Mouse (Mus musculus) spleen, embryonic (tissue): ENCODE data around the gene Incenp.

Source experiments
- CTCF ChIA-PET: fragments of 350-600 bp; sonication (Branson Sonifier 250); formaldehyde crosslinking; loops from one replicate; lab custom pipeline; 2022; lab: Charles Lee

Incenp gene

DNA sequence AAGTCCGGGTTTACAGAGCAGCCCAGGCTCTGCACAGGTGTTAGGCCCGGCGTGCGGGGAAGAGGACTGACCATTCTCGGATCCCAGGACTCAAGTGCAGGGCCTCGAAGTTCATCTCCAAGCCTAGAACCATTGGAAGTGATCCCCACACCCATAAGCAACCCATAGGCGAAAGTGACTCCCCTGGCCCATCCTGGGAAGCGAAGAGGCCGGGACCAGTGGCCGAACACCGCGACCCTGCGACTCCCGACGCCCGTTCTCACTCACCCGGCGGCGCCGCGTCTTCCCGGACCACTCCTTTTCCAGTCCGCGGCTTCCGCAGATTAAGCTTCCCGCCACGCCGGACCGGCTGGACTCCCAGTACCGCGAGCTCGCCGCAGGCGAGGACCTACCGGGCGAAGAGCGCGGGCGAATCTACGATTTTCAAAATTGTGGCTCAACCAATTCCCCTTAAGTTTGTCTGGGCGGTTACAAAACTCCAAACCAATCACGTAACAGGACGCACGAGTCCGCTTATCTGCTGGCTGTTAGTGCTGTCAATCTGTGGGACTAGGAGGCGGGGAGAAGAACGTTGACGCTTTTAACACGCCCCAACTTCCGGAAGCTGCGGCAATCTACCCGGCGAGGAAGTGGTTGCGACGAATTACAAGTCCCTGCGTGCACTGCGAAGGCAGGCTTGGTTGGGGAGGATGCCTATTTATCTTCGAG, at the start of gene Incenp:
Gene Incenp (minus strand): TSS at position 480 of the 708 bp plus-strand sequence.
- CTCF ChIA-PET = no interaction called here

DNA sequence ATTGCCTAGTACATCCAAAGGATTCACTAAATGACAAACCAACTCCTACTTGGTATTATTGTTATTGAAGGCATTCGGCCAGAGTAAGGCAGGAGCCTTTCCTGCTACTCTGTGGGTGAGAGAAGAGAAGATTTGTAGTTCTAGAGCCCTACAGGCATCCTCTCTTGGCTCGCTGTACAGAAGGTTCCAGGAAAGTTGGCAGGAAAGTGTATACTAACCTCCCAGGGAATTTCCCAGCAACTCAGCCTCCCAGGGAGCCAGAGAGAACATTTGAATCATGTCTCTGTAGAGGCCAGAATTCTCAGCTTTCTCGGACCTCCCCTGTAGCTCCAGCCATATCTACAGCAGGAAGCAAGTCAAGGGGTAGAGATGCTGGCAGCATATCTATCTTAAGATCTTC, 47.6 kb upstream of the Incenp start:
- CTCF ChIA-PET = no interaction called here

DNA sequence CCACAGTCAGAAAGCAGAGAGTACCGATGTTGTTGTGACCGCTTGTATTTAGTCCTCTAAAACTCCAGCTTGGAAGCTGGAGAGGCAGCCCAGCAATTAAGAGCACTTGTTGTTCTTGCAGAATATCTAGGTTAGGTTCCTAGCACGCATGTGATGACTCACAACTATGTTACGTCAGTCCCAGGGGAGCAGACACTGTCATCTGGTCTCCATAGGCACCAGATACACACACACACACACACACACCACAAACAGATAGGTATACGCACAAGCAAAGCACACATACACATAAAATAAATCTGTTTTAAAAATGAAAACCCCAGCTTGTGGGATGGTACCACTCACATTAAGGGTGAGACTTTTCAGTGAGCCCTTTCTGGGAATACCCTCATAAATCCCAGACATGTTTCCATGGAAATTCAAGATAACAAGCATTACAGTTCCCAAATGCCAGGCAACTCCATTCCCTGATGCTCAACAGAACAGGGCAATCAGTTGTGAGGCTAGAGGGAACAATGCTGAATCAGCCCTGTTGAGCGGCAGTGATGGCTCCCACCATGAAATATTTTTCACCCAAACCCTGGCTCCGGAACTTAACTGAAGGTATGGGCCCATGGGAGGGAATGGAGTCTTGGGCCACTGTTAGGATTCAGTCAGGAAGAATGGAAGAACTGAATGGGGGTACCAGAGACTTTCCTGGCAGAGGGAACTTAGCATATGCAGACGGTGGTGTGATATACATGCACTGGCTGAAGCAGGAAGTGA, 46.6 kb upstream of the Incenp start:
- CTCF ChIA-PET = interaction anchor here (0.6 kb wide), 1 partner anchor 21 kb away, joined by 18 read pairs; no protein-coding TSS in a partner anchor

DNA sequence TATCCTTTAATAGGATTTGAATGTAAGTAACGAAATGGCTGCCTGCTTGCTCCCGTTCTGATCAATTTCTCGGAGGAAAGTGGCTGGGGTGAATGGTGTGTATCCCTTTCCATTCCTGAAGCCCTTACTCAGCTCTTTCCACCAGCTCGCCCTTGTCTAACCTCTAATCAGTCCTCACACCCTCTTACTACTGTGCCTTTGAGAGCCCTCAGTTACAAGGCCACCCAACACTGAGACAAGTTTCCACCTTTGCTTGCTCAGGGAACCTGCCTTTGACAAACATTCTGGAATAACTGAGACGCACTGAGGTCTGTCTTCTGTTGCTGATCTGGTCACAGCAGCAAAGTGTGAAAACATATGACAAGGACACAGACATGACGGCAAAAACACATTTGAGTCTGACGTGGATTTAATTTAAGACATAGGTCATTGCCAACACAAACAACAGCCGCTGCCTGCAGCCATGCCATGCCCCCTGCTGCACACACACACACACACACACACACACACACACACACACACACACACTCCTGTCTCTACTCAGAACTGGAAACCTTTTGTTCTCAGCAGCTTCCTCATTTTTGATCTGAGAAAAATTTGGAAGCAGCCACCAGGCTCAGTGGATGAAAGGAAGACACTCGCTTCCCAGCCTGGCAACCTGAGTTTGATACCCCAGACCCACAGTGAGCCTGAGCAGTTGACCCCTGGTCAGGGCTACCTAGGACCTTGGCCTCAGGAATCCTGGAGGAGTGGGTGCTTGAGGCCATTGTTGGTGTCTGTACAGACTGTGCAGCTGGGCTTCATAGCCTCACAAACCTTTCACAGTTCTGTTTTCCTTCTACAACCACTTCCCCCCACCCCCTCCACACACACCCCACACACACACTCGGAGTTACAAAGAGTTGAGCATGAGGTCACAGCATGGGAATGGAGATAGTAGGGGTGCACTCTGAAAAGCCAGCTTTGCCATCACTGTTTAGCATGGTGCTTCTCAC, 43.5 kb upstream of the Incenp start:
- CTCF ChIA-PET = interaction anchor here (0.6 to 1.1 kb wide), 3 partner anchors 10 to 40 kb away, joined by 3 to 4 read pairs (median 3); no protein-coding TSS in a partner anchor

DNA sequence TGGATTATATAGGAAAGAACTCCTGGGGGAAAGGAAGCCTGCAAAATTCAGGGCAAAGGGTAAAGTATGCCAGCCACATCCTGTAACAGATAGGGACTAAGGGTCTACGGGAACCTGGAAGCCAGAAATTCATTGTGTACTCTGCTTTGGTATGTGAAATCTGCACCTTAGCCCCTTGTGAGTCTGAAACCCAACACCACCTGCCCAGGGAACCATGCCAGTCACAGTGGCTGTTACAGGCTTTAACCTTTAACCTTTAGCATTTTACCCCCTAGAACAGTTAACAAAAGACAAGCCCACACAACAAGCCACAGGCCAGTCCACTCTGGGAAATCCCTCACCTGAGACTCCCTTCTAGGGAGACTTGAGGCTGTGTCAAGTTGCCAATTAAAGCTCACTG, 42.5 kb upstream of the Incenp start:
- CTCF ChIA-PET = no interaction called here

DNA sequence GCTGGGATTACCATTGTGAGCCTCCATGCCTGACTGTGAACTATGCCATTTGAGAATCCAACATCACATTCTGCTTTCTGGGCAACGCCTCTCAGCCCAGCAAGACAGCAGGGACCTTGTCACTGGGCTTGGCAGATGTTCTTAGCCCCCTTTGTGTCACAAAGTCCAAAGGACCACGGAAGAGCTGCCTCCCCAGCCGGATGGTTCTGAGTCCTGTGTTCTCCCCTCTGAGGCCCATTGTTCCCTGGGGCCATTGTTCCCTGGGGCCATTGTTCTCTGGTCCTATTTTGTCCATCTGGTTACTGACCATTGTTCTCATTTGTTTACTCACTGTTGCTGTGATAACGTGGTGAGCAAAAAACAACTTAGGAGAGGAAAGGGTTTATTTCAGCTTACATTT, 41.6 kb upstream of the Incenp start:
- CTCF ChIA-PET = interaction anchor here (0.7 kb wide), 1 partner anchor 592 kb away, joined by 3 read pairs; no protein-coding TSS in a partner anchor

DNA sequence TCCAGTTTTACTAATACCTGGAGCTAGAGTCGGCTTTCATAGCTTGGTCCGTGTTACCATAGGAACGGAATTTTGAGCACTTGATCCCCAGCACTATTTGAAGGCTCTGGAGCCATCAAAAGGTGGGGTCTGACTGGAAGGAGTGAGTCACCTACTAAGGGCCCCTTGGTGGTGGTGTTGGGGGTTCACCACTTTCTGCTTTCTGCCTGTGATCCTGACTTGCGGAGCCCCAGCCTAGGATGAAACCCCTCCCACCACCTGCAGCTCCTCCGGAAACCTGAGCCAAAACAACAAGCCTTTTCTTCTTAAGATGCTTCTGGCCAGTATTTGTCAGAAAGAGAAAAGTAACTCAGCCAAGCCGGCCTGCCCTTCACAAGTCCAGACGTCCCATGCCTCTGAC, 40.5 kb upstream of the Incenp start:
- CTCF ChIA-PET = interaction anchor here (0.5 kb wide), 1 partner anchor 11 kb away, joined by 13 read pairs; no protein-coding TSS in a partner anchor

DNA sequence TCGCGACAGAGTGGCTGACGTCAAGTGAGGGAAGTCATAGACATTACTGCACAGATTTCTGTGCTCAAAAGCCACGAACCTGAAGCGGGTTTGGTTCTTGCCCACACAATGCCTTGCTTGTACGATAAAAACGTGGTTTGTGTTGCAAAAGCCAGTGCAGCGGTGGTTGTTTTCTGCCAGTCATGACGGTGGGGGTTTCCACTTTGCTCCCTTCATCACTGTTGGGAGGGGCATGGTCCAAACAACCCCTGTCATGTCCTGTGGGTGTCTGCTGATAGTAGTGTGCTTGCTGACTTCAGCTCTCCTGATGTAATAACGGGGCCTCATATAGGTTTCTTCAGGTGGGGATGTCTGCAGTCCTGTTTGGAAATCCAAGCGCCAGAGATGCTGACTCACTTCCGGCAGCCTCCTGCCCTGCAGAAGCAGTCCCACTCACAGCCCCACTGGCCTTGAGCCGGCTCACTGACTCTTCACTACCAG, 39.5 kb upstream of the Incenp start:
- CTCF ChIA-PET = interaction anchor here (0.7 kb wide), 1 partner anchor 18 kb away, joined by 16 read pairs; no protein-coding TSS in a partner anchor

DNA sequence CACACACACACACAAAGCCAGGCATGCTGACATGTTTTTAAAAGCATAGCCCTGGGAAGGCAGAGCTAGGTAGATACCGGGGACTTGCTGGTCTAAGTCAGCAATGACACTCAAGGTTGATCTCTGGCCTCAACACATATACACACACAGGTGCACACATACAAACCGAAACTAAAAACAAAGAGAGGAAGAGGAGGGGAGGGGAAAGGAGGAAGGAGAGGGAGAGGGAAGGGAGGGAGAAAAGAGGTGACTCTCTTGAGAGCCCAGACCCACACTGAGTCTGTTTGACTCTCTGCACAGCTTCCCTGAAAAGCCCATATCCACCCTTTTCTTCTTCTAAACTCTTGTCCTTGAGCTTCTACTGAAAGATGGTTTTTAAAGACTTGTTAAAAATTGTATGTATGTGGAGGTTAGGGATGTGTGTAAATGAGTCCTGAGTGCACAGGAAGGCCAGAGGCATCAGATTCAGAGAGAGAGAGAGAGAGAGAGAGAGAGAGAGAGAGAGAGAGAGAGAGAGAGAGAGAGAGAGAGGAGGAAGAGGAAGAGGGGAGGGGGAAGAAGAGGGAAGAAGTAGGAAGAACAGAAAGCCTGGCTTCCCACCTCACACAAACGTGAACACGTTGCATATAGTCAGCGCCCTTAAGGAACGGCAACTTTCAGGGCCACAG, 38.9 kb upstream of the Incenp start:
- CTCF ChIA-PET = interaction anchor here (0.7 to 0.8 kb wide), 3 partner anchors 17 to 905 kb away, joined by 6 to 16 read pairs (median 8); partner anchors contain the start of gene Fads3

DNA sequence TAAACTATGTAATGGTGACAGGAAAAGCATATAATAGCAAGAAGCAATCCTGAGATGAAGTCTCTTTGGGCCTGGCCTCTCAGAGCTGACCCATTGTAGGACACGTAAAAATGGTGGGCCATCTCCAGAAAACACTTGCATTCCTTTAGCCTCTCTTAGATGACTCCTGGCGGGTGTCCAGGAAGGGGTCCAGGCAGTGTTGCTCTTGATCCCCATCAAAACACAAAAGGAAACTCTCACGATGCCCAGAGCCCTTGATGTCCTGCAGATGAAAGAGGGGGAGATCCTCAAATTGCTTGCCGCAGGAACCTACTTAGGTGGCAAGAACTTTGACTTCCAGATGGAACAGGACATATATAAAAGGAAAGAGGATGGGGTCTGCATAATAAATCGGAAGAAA, 38.1 kb upstream of the Incenp start:
- CTCF ChIA-PET = interaction anchor here (0.6 to 0.8 kb wide), 3 partner anchors 14 to 906 kb away, joined by 6 to 24 read pairs (median 8); partner anchors contain the start of gene Fads3

DNA sequence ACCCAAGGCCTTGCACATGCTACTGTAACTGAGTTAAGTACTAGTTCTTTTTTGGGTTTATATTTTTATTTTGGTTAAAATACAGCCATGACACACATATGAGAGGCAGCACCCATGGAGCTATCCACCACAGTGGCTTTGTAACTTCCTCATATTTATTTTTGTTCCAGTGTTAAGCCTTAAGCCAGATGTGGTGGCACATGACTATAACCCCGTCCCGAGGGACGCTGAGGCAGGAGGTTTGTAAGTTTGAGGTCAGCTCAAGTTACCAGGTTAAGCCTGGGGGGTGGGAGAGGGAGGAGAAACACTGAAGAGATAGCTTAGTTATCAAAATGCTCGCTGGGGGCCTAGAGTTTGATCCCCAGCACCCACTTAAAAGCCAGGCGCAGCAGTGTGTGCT, 37.2 kb upstream of the Incenp start:
- CTCF ChIA-PET = no interaction called here

DNA sequence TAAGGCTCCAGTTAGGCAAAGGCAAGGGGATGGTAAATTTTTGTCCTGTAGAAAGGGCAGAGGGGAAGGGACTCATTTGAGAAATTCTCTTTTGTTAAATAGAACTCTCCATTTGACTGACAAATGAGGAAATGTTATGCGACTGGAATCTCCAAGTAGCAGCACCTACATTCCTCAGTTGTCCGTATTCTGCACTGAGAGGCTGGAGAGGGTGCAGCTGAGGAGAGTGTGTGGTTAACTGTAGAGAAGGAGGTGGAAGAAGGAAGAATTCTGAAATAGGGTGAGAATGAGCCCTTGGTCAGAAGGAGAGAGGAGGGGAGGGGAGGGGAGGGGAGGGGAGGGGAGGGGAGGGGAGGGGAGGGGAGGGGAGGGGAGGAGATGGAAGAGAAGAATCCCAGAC, 34.6 kb upstream of the Incenp start:
- CTCF ChIA-PET = no interaction called here

DNA sequence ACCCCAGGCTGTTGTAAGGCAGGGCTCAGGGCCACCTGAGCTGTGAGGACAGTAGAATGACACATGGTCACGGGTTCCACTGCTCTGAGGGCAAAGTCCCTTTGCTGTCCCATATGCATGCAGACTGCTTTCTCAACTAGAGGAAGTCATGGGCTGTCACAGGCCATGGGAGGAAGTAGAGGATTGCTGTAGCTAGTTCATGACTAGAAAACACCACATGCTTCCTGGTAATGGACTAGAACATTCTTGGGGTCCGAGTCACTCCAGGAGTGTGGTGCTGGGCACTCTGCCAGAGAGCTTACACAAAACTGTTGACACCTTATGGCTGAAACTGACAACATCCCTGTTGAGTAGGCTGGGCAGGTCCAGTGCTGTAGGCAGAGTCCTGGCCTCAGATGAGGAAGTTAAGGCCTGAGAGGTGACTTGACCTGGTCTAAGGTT, 31.8 kb upstream of the Incenp start:
- CTCF ChIA-PET = interaction anchor here (0.6 kb wide), 2 partner anchors 43 to 50 kb away, joined by 3 read pairs; no protein-coding TSS in a partner anchor

DNA sequence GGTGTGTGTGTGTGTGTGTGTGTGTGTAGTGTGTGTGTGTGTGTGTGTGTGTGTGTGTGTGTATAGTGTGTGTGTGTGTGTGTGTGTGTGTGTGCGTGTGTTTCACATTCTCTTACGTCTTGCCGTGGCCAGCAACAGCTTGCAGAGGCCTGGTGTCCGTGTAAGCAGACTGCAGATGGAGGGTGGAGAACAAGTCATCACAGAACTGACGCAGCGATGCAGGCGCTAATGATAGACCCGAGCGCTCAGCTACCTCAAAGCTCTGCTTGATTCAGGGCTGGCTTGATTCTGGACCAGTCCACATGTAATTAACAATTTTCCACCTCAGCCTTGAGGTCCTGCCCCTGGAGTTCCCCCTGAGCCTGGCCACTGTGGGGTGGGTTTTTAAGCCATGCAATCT, 28.7 kb upstream of the Incenp start:
- CTCF ChIA-PET = interaction anchor here (0.5 to 0.6 kb wide), 2 partner anchors 23 to 596 kb away, joined by 3 to 6 read pairs; no protein-coding TSS in a partner anchor

DNA sequence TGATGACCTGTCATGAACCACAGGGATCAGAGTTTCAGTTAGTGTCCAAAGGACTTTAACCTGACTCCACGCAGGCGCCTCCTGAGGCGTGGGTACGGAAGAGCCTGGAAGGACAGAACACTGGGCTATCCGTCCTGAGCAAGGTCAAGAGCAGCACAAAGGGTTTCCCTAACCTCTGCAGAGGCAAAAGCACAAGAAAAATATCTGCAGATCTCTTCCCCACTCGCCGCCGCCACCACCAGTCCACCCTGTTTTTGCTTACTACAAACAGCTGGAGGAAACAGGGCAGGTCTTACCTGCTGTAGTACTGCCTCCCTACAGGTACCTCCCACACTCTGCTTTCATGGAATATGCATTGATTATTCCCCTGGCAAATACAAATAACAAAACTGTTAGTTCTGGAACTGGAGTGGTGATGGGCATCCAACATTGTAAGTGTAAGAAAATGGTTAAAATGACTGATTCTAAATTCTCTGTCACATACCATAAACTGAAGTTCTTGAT, 25.5 kb upstream of the Incenp start:
- CTCF ChIA-PET = no interaction called here

DNA sequence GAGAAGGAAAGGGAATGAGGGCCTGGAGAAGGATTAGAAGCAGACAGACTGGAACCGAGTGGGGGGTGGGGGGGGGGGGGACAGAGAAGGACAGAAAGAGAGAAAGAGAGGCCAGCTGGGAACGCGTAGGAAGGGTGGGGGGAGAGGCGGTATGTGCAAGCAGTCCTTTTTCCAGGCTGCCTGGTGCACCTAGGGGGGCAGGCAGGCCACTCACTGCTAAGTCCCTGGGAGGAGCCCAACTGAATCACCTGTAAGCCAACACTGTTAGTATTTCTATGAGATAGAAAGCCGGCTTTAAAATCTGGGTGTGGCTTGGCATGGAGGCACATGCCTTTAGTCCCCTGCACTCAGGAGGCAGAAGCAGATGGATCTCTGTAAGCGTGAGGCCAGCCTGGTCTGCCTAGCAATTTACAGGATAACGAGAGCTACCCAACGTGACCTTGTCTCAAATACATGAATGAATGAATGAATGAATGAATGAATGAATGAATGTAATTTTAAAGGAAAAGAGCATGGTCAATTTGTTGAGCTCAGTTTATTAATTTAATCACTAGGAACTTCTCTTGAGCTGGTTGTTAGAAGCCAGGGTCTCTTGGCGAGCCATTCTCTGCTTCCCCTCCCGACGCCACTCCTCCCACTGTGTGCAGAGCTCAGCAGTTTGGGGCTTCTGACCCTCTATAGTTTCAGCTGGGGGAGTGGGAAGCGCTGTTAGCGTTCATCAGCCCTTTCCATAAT, 24.9 kb upstream of the Incenp start:
- CTCF ChIA-PET = no interaction called here

DNA sequence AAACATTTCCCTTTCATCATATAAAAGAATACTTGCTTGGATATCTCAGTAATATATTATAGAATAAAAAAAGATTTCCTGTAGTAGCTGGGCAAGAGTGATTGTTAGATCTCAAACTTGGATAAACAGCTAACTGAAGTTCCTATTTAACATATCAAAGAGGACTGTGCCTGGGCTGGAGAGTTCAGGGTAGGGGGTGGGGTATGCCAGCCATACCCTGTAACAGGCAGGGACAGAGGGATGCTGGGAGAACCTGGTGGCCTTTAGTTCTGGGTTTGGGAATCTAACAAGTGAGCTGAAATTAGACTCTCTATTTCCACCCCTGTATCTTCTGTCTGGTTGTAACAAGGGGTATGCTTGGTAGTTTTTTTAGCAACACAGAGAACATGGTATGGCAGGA, 23.7 kb upstream of the Incenp start:
- CTCF ChIA-PET = no interaction called here

DNA sequence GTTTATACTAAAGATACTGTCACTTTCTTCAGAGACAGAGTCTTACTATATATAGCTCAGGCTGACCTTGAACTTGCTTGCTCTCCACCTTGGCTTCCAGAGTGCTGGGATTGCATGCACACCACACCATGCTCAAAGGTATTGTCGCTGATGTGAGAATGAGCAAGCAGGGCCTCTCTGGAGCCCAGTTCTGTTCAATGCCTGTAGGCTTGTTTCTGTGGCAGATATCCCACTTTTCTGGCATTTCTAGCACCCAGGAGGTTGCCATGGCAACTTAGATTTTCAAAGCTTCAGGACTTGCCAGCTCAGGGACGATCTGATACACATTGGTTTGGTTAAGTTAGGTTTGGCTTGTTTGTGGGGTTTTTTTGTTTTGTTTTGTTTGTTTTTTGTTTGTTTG, 22.9 kb upstream of the Incenp start:
- CTCF ChIA-PET = interaction anchor here (0.7 kb wide), 1 partner anchor 69 kb away, joined by 9 read pairs; no protein-coding TSS in a partner anchor
